Mouse (Mus musculus) WW6 (cell line): ENCODE measurements around the gene Zc3hav1l.

Source experiments
- DNase-seq: peaks from one replicate; pipeline ENCODE4 v3.0.0-alpha.2; 2013; ENCODE audit warnings: low read depth, low spot score

The Zc3hav1l gene

DNA sequence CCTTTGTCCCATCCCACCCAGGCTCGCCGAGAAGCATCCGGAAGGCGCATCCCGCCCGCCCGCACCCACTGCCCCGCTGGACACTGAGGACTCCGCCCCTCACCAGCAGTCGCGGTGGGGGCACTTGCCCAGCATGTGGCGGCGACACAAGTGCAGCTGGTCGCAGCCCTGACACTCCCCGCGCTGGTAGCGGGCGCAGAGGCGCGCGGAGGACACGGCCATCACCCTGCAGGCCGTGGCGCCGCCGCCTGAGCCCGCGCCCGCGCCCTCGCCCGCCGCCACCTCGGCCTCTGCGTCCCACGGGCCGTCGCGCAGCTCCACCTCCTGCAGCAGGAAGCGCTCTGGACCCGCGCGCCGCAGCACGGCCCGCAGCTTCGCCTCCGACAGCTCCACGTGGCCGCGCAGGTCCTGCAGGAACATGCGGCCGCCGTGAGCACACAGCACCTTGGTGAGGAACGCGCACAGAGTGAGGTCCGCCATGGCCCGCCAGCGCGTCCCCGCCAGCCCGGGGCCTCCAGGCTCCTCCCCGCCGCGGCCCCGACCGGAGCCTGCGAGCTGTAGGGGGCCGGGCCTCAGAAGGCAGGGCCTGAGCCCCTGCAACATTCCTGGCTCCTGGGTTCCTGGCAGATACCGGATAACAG lies at the start of gene Zc3hav1l:
Zc3hav1l (minus strand) TSS at position 499 of the 641 bp plus-strand sequence.
- peak; percentile 64 for DNase-seq

DNA sequence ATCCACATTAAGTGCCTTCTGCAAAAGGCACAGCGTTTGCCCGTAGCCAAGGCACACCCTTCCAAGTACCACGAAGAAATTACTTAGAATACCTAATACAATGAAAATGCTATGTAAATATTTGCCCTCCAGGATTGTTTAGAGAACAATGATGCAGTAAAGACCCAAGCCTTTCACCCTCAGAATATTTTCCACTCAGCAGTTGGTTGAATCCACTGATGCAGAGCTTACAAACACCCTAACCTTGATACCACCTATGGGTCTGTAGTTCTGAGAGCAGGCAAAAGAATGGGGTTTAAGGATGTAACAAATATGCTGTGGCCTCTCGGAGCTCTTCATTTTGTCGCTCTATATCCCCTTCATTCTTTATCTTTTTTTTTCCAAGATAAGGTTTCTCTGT lies 48.8 kb upstream of the Zc3hav1l start:
- no peak for DNase-seq

DNA sequence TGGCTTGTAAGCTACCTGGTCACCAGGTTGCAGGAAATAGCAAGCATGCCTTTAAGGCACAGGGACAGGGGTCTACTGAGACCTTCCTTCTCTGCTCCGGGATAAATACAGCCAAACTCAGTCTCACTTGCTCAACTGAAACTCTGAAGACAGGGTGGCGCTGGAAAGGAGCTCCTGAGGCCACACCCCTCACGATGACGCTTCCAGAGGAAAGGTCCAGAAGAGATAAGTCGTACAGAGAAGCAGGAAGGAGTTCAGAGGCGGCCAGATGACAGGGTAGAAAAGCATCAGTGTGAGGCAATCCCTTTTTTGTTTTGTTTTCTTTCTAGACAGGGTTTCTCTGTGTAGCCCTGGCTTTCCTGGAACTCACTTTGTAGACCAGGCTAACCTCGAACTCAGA lies 46.7 kb upstream of the Zc3hav1l start:
- DNase-seq: no peak

DNA sequence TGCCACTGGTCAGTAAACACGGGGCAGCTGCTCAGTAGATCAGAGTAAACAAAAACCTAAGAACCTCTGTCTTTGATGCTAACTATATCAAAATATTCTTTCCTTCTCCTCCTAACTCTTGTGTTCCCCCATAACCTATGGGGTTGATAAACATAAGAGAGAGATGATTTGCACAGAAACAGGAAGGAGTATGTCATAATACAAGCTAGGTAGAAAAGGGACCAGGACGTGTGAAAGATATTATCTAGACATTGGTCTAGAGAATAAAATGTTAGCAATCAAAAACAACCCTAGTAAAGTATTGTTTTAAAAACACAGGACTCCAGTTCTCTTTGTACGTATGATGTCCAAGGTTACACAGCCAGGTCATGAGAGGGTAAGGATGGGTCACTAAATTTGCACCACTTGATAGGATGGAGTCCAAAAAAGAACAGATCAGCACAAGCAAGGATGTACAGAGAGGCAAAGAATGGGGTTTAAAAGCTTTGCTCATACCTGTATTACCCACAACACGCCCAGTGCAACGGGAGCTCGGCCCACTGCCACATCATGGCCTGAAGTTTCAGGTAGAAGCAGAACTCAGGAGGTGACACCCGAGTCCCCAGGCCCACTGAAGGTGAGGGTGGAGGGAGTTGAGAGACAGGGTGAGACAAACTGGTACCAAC lies 45.1 kb upstream of the Zc3hav1l start:
- DNase-seq: no peak

DNA sequence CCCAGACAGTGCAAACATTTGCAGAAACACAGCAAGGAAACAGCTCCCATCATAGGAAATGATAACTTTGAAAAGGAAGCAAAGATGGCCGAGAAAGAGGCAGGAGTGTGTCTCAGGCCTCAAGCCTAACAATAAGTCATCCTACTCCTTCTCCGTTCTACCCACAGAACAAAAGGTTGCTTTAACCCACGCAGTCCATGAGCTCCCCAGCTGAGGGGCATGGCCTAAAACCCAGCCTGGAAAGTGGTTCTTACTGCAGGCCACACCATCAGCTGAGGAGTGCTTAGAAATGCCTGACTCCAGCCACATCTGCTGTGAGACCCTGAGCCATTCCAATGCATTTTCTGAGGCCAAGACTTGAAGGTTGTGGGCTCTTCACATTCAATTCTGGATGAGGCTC lies 44.5 kb upstream of the Zc3hav1l start:
- no peak for DNase-seq

DNA sequence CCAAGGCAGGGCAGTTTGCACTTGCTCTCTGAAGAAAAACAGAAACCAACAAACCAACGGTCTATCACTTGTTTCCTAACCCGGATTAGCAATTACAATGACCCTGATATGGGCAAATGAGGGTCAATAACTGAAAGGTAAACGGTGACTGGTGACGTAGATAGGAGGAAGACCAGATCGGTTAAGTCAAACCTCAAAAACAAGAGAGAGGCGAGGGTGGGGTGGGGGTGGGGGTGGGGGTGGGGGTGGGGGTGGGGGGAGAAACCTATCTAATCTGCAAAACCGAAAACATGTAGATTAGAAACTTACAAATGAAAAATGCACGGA lies 43.6 kb upstream of the Zc3hav1l start:
- DNase-seq: no peak

DNA sequence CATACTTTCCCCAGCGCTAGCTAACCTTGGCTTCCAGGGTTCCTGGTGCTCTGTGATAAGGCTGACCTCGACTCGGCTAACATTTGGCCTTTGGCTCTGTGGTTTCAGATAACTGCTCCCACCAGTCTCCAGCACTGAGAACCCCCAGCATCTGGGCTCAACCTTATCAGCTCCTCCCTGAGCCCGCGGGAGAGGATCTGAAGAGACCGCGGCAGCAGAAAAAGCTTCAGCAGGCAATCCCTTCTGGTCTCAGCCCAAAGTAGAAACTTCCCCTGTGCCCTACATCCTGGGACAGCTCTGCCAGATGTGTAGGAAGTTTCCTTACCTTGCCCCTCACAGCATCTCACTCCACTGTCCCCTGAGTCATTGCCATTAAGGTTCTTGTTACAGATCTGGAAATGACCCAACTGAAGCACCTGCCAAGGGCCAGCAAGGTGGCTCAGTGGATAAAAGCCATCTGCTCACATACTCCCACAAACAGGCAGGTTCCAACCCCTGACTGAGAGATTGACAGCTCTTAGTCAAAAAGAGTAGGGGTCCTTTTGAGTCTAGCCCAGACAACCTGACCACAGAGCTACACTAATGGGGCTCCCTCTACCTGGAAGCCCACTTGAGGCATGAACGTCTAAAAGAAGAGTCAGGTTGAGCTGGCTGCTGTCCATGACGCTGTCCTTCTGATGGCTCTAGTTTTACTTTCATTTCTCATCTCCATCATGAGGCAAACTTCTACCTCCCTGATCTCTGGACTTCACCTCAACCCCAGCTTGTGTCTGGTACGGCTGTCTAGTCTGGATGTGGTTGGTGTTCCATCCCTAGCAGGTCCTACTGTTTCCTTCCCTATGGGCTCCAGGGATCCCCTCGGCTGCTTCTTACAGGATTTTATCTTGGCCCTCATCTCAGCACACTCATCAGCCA lies 42.9 kb upstream of the Zc3hav1l start:
- no peak for DNase-seq

DNA sequence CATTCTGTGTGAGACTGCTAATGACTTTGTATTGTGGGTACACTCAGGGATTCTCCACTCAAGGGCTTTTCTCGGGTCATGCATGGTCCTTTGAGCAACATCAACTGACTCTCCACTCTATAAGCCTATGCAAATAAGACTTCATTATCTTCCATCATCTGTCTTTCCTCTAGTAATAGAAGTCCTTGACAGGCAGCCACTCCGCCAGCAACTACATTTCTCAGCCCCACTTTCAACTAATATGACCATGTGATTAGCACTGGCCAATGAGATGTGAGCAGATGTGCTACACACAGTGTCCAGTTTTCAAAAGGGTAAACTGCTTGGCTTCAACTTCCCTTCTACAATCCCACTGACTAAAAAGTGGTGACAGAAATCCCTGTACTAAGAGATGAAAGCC lies 40.0 kb upstream of the Zc3hav1l start:
- no peak for DNase-seq

DNA sequence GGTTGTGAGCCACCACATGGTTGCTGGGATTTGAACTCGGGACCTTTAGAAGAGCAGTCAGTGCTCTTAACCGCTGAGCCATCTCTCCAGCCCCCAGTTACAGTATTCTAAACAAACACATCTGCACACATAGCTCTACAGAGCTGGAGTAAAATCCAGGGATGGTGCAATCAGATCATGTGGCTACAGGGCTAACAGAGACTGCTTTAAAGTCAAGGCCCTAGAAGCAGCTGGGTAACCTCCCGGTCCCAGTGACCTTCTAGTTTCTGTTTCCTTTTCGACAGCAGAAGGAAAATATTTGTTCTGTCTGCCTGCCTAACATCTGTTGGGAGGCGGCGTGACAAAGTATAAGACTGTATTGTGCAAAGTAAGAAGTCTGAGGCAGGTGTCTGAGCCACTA lies 38.9 kb upstream of the Zc3hav1l start:
- no peak for DNase-seq

DNA sequence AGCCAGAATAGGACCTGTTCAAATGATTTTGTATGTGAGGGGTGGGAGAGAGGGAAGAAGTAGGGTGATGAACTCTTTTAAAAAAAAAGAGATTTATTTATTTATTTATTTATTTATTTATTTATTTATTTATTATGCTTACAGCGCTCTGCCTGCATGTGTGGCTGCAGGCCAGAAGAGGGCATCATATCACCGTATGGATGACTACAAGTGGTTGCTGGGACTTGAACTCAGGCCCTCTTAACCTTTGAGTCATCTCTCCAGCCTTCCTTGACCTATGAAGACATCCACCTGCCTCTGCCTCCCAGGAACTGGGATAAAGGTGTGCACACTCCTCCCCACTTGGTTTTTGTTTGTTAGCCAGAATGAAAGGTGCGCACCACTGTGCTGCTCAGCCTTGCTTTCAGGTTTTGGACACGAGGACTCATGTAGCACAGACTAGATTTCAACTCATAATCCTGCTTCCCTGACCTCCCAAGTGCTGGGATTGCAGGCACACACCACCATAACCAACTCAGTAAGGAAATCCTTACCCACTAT lies 38.2 kb upstream of the Zc3hav1l start:
- DNase-seq: no peak

DNA sequence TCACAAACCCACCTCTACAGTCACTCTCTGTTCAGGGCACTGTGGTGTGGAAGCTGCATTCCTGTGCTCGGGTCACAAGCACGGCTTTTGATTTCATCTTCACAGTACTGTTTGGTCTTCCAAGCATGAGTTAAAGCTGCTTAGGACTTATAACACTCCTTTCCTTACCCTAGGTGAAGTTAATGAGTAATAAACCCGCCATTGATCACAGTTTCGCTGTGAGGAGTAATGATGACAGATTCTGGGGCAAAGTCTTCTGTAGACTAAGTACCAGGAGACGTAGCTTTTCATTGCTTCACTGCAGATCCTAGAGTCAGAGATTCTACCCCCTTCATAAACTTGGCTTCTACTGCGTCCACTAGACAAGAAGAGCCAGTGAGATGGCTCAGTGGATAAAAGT lies 36.2 kb upstream of the Zc3hav1l start:
- DNase-seq: no peak

DNA sequence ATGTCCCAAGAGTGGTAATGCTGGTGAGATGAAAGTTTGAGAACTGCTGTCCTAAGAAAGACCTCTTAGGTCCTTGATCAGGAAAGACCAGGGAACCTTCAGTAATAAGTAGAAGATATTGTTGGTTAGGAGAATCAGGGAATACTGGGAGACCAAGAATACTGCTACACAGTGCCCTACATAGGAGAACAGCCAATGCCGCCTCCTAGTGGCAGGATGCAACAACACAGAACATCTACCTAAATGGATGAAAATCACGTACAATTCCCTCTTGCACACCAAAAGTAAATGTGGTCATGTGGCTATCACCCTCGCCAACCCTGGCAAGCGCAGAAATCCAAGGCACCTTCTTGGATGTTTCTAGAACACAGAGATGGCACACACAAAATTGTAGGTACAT lies 27.5 kb upstream of the Zc3hav1l start:
- peak; percentile 31 for DNase-seq

DNA sequence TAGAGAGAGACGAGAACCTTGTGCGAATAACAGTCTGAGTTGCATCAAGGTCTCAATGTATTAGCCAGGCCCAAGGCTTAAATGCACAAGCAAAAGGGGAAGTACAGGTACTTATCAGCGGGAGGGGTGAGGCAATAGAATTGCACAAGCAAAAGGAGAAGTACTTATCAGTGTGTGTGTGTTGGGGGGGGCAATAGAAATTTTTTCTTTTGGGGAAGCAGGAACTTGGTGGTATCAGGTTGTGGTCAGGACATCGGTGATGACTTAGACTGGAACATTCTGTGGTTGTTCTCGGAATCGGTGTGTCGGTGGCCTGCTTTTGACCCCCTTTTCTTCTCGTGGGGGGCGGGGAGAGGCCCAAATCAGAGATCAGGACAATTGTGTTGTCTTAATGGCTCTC lies 21.6 kb upstream of the Zc3hav1l start:
- DNase-seq: no peak

DNA sequence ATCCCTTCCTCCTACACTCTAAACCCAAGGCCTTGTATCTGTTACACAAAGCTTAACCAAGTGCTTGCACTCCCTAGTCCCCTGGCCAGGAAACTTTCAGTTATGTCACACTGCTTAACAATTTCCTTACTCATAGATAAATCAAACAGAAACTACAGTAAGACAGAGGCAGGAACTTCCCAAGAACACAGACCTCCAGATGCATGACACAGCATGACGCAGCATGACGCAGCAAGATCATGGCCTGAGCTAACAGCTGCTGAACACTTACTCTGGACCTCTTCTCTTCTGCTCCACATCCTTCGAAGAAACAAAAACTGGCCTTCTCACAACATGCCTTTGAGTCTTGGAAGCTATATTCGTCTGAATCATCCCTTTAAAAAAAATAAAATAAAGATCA lies 17.0 kb upstream of the Zc3hav1l start:
- DNase-seq: no peak

DNA sequence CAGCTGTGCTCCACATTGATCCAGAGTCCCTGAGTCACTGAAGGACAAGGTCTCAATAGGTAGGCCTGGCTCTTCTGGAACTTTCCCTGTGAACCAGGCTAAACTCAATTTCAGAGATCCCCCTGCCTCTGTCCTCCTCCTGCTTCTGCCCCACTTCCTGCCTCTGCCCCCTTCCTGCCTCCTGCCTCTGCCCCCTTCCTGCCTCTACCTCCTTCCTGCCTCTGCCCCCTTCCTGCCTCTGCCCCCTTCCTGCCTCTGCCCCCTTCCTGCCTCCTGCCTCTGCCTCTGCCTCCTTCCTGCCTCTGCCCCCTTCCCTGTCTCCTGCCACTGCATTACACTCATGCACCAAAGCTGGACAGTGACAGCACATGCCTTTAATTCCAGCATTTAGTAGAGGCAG lies 10.7 kb upstream of the Zc3hav1l start:
- DNase-seq: no peak

DNA sequence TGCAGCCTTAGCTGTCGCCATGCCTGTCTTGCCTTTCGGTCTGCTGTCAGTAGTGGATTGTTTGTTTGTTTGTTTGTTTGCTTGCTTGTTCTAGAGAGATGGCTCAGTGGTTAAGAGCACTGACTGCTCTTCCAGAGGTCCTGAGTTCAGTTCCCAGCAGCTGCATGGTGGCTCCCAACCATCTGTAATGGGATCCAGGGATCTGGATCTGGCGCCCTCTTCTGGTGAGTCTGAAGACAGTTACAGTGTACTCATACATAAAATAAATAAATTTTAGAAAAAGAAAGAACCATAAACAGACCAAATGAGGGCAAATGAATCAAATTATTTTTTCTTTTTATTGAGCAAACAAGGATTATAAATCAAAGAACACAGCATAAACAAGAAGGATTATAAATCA lies 5.9 kb upstream of the Zc3hav1l start:
- DNase-seq: no peak

DNA sequence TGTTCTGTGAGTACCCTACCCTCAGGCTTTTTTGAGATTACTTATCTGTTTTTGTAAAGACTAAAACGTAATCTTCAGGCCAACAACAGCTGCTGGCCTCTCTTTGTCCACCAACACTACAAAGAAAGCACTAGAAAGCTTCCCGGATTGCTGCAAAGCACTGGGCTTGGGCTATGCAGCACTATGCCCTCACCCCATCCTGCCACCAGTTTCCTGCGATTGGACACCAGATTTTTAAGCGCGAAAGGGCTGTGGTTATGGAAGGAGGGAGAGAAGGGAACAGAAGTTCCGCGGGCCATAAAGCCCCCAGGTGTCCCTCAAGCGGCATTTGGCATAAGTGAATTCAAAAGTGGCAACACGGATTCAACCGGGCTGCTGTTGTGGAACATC lies 818 bp downstream of the Zc3hav1l start:
- DNase-seq: no peak

DNA sequence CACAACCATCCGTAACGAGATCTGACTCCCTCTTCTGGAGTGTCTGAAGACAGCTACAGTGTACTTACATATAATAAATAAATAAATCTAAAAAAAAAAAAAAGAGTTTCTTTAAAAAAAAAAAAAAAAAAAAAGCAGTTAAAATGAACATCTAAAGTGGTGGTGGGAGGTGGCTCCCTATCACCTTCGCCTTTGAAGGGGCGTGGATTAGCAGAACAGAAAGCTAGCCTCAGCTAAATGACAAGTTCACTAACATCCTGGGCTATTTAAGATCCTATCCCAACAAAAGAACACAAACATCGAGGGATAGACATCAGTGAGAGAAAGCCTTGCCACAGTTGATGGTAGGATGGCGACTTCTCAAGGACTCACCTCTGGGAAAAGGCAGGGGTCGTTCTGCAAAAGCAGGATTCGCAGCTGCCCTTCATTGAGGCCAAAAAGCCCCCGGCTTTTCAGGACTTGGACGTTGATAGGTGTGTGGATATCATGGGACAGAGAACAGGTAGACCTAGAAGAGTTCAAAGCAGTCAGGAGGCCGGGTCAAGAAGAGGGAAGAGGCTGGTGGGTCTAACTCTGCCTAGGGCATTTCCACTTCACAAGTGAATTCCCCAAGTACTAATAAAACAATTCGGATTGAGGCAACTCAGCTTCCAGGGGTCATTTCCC lies 1.3 kb downstream of the Zc3hav1l start:
- no peak for DNase-seq

DNA sequence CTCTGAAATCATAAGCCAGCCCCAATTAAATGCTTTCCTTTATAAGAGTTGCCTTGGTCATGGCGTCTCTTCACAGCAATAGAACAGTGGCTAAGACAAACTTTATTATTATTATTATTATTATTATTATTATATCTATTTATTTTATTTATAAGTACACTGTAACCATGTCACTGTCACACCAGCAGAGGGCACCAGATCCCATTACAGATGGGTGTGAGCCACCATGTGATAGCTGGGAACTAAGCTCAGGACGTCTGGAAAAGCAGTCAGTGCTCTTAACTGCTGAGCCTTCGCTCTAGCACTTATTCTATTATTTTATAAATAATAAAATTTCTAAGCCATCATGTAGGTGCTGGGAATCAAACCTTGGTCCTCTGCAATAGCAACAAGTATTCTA lies 5.4 kb downstream of the Zc3hav1l start:
- no peak for DNase-seq

DNA sequence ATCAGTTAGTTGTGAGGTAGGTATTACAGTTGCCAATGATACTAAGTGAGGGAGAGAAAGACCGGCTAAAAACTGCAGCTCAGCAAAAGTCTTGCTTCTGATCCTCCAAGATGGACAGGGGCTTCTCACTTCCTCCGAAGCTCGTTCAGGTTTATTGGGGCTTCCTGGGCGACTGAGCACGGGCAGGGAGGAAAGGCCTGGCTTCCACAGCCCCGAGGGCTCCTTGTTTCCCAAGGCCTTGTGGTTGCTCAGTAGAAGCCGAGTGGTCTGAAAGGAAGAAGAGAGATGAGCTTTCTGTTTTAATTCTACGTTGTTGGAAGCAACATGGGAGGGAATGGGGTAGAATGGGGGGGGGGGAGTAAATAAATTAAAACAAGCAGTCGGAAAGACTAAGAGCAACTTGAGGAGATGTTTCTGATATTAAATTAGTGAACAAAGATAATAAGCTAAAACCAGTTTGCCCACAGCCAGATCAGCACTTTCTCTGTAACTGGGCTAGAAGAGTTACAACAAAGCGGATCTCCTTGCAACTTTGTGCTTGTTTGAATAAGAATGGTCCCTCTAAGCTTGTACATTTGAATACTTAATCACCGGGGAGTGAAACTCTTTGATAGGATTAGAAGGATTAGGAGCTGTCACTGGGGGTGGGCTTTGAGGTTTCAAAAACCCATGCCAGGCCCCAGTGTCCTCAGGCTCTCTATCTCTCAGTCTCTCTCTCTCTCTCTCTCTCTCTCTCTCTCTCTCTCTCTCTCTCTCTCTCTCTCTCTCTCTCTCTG lies 6.0 kb downstream of the Zc3hav1l start:
- no peak for DNase-seq

DNA sequence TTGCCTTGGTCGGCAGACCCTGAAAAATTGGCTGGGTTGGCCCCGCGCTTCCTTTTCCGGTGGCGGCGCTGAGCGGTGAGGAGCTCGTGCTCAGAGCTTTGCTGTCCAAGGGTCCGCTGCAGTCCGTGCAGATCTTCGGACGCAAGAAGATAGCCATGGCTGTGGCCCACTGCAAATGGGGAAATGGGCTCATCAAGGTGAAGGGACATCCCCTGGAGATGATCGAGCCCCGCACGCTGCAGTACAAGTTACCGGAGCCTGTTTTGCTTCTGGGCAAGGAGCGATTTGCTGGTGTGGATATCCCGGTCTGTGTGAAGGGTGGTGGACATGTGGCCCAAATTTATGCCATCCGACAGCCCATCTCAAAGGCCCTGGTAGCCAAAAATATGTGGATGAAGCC lies 14.6 kb downstream of the Zc3hav1l start:
- no peak for DNase-seq
